Mouse (Mus musculus) myocyte (in vitro differentiated cells): ENCODE measurements around the gene Akt1. TPM values are rescaled to one million over a fixed set of nuclear protein-coding genes. Genes with fewer than 3 reads are reported as not detected.
A peak's percentile ranks its signal among the peaks of the same experiment; 100 is the strongest.

ENCODE experiments used
- H3K27me3 ChIP-seq: one replicate; pipeline ENCODE4 v1.6.1; 2011; ENCODE audit not compliant: control insufficient read depth, insufficient read depth, insufficient read length
- H3K36me3 ChIP-seq: one replicate; pipeline ENCODE4 v1.6.1; 2011; ENCODE audit not compliant: control insufficient read depth, insufficient read depth
- H3K4me2 ChIP-seq: one replicate; pipeline ENCODE4 v1.6.1; 2011; ENCODE audit warnings: low read depth, control low read depth
- H3K4me3 ChIP-seq: one replicate; pipeline ENCODE4 v1.5.1; 2011; ENCODE audit warnings: mild to moderate bottlenecking, control low read depth, moderate library complexity
- H3K79me2 ChIP-seq: one replicate; pipeline ENCODE4 v1.6.1; 2011; ENCODE audit not compliant: control insufficient read depth, insufficient read depth
- H3ac ChIP-seq: one replicate; pipeline ENCODE4 v1.6.1; 2011; ENCODE audit not compliant: control insufficient read depth, insufficient read length
- CEBPB ChIP-seq: IDR thresholded peaks from 2 replicates; pipeline ENCODE4 v1.6.1; 2011; ENCODE audit warnings: mild to moderate bottlenecking, moderate library complexity; ENCODE audit not compliant: poor library complexity, insufficient read depth, severe bottlenecking
- E2F4 ChIP-seq: IDR thresholded peaks from one replicate; pipeline ENCODE4 v1.6.1; 2011; ENCODE audit warnings: mild to moderate bottlenecking, control low read depth, moderate library complexity; ENCODE audit not compliant: insufficient read depth
- MAX ChIP-seq: IDR thresholded peaks from one replicate; pipeline ENCODE4 v1.6.1; 2011; ENCODE audit warnings: low read depth, mild to moderate bottlenecking, control low read depth
- MYOD1 ChIP-seq, 3 experiments: IDR thresholded peaks; one replicate each; pipeline ENCODE4 v1.6.1; 2011; ENCODE audit warnings: control low read depth in 2 of 3, low read depth in 2 of 3, mild to moderate bottlenecking in 2 of 3, moderate library complexity in 1 of 3; ENCODE audit not compliant: insufficient read length in 2 of 3, control insufficient read depth in 1 of 3
- MYOG ChIP-seq, 3 experiments: IDR thresholded peaks; one replicate each; pipeline ENCODE4 v1.6.1; 2011; ENCODE audit warnings: control low read depth in 2 of 3, low read depth in 2 of 3, mild to moderate bottlenecking in 2 of 3; ENCODE audit not compliant: insufficient read length in 2 of 3, control insufficient read depth in 1 of 3, insufficient read depth in 1 of 3
- POLR2A ChIP-seq: IDR thresholded peaks from one replicate; pipeline ENCODE4 v1.6.1; 2011; ENCODE audit warnings: low read depth, mild to moderate bottlenecking, control low read depth, moderate library complexity; ENCODE audit not compliant: insufficient read length
- POLR2AphosphoS2 ChIP-seq: IDR thresholded peaks from one replicate; pipeline ENCODE4 v1.6.1; 2011; ENCODE audit warnings: low read depth, control low read depth; ENCODE audit not compliant: insufficient read length
- REST ChIP-seq: IDR thresholded peaks from one replicate; pipeline ENCODE4 v1.6.1; 2011; ENCODE audit warnings: mild to moderate bottlenecking, control low read depth, moderate library complexity; ENCODE audit not compliant: insufficient read depth, insufficient read length
- SRF ChIP-seq: IDR thresholded peaks from one replicate; pipeline ENCODE4 v1.6.1; 2011; ENCODE audit warnings: low read depth; ENCODE audit not compliant: control insufficient read depth, insufficient read length
- TCF12 ChIP-seq: IDR thresholded peaks from one replicate; pipeline ENCODE4 v1.6.1; 2011; ENCODE audit warnings: mild to moderate bottlenecking, control low read depth; ENCODE audit not compliant: poor library complexity, insufficient read depth, severe bottlenecking
- TCF3 ChIP-seq: IDR thresholded peaks from one replicate; pipeline ENCODE4 v1.6.1; 2011; ENCODE audit warnings: low read depth, control low read depth; ENCODE audit not compliant: insufficient read length
- USF1 ChIP-seq: IDR thresholded peaks from one replicate; pipeline ENCODE4 v1.6.1; 2011; ENCODE audit warnings: low read depth, mild to moderate bottlenecking, control low read depth, moderate library complexity
- polyA plus RNA-seq: library from polyadenylated mRNA; unstranded; fragments of >200 nt; fragmentation: generic; extraction: Trizol; gene quantifications from one replicate; pipeline ENCODE4 v1.2.1, GENCODE M21; 2012; ENCODE audit warnings: missing spikeins

Gene Akt1
- polyA plus RNA-seq, 1 experiment, result 352 TPM

- H3K27me3 ChIP-seq, result no peaks in the 10 kb centered on the region
- TF ChIP-seq POLR2AphosphoS2, result peak; percentile 38
- TF ChIP-seq MYOG (IDR thresholded peaks at IDR 0.05; ENCODE audit: control insufficient read depth in 1 of 3, insufficient read depth in 1 of 3, insufficient read length in 2 of 3, low read depth in 2 of 3), result no peak
- TF ChIP-seq POLR2A, result no peak
- H3K4me3 ChIP-seq, result no peak overlapping the region
- peaks cover 4% of the 10 kb centered on the region for H3K79me2 ChIP-seq
- no peak overlapping the region for H3ac ChIP-seq
- H3K36me3 ChIP-seq, result peaks cover 14% of the 10 kb centered on the region
- no peak overlapping the region for H3K4me2 ChIP-seq
These were observed 68.9 kb downstream of the Akt1 start for GRCm38 (mm10) chr12:112605766-112606165.

GRCm38 (mm10) chr12:112604709-112605649 lies 69.7 kb downstream of the Akt1 start:
- H3K4me3 ChIP-seq, result no peak overlapping the region
- peak; percentile 35 to 87 (median 67) for TF ChIP-seq MYOG (IDR thresholded peaks at IDR 0.05; ENCODE audit: control insufficient read depth in 1 of 3, insufficient read depth in 1 of 3, insufficient read length in 2 of 3, low read depth in 2 of 3)
- peak; percentile 52 for TF ChIP-seq POLR2AphosphoS2
- TF ChIP-seq MYOD1 (IDR thresholded peaks at IDR 0.05; ENCODE audit: control insufficient read depth in 1 of 3, insufficient read length in 2 of 3, low read depth in 2 of 3), result peak in 2 of 3 experiments; percentile 76 to 82
- TF ChIP-seq POLR2A, result no peak
- peaks cover 14% of the 10 kb centered on the region for H3K36me3 ChIP-seq
- H3K4me2 ChIP-seq, result no peak overlapping the region
- no peak overlapping the region for H3ac ChIP-seq
- no peaks in the 10 kb centered on the region for H3K27me3 ChIP-seq
- peaks cover 4% of the 10 kb centered on the region for H3K79me2 ChIP-seq

GRCm38 (mm10) chr12:112604022-112604421 lies 70.7 kb downstream of the Akt1 start:
- Histone ChIP-seq H3K4me3 (no peak overlapping the region), H3ac (no peak overlapping the region), H3K27me3 (no peaks in the 10 kb centered on the region), H3K79me2 (peaks cover 4% of the 10 kb centered on the region), H3K36me3 (peaks cover 14% of the 10 kb centered on the region), H3K4me2 (no peak overlapping the region)
- TF ChIP-seq MAX, result no peak
- TF ChIP-seq POLR2AphosphoS2, result no peak
- TF ChIP-seq CEBPB, result no peak
- no peak for TF ChIP-seq TCF12
- no peak for TF ChIP-seq TCF3
- TF ChIP-seq MYOG (IDR thresholded peaks at IDR 0.05; ENCODE audit: control insufficient read depth in 1 of 3, insufficient read depth in 1 of 3, insufficient read length in 2 of 3, low read depth in 2 of 3), result no peak
- TF ChIP-seq SRF, result no peak
- no peak for TF ChIP-seq MYOD1 (IDR thresholded peaks at IDR 0.05; ENCODE audit: control insufficient read depth in 1 of 3, insufficient read length in 2 of 3, low read depth in 2 of 3)
- no peak for TF ChIP-seq REST
- TF ChIP-seq USF1, result no peak
- TF ChIP-seq E2F4, result no peak
- TF ChIP-seq POLR2A, result no peak

Other genes starting within 250 kb of the Akt1 start
- 0.05 TPM for gene A530016L24Rik, start 185.4 kb downstream of the Akt1 start, polyA plus RNA-seq
- gene Tmem179, start 158.1 kb downstream of the Akt1 start, polyA plus RNA-seq, result 0.01 TPM
- gene Inf2, start 86.1 kb downstream of the Akt1 start, polyA plus RNA-seq, result 70.1 TPM
- 202 TPM for gene Adssl1, start 54.8 kb downstream of the Akt1 start, polyA plus RNA-seq
- gene Siva1, start 30.2 kb downstream of the Akt1 start, polyA plus RNA-seq, result 85.6 TPM
- 4.4 TPM for gene Zbtb42, start 3.9 kb upstream of the Akt1 start, polyA plus RNA-seq
- 22.8 TPM for gene Cep170b, start 45.6 kb upstream of the Akt1 start, polyA plus RNA-seq
- gene Pld4, start 85.8 kb upstream of the Akt1 start, polyA plus RNA-seq, result 0.08 TPM
- 24.4 TPM for gene Ahnak2, start 127.8 kb upstream of the Akt1 start, polyA plus RNA-seq
- 9.6 TPM for gene Clba1, start 134.1 kb upstream of the Akt1 start, polyA plus RNA-seq
- gene Cdca4, start 154.5 kb upstream of the Akt1 start, polyA plus RNA-seq, result 21.5 TPM
- 0.02 TPM for gene Gpr132, start 193.3 kb upstream of the Akt1 start, polyA plus RNA-seq